Mouse (Mus musculus): ENCODE results near the gene Ephb2. TPM values are rescaled to one million over a fixed set of nuclear protein-coding genes. Genes with fewer than 3 reads are reported as not detected.

Gene Ephb2
- polyA plus RNA-seq, 1 experiment from 2014 or later, result 9.6 TPM

DNA sequence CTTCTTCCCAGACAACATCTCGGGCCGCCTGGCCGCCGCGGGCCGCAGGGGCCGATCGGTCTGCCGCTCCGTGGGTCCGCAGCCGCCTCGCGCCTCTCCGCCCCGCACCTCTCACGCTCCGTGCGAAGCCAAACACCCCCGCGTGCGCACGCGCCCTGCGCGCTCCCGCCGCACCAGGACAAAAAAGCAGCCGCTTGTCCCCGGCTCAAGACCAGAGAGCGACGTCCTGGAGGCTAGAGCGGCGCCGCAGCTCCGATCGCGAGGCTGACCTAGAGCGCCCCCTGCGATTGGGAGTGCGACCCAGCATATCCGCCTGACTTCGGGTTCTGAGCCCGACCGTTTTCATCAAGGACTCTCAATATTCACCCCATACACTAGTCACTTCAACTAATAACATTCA is 233.2 kb downstream of the Ephb2 start, which contains the start of gene Kdm1a:
Gene Kdm1a, minus strand, starts transcription at position 156 of the 400 bp plus-strand sequence.
- no peaks in the 10 kb centered on the region for H3K9me3 ChIP-seq (replicated peaks)
- peak; percentile 99 for DNase-seq (ENCODE audit: low spot score)
- peak within 1 kb of the TSS; percentile 100 for H3K4me3 ChIP-seq
- no peaks in the 10 kb centered on the region for H3K27me3 ChIP-seq (ENCODE audit: low read depth, poor library complexity, severe bottlenecking)
- H3K36me3 ChIP-seq, result peaks cover 26% of the 10 kb centered on the region
- WGBS, result under 1% methylated on average over 36 of the region's 45 CpGs
- H3K27ac ChIP-seq, result peak within 1 kb of the TSS; percentile 100
- peaks cover 12% of the 10 kb centered on the region for H3K4me1 ChIP-seq

DNA sequence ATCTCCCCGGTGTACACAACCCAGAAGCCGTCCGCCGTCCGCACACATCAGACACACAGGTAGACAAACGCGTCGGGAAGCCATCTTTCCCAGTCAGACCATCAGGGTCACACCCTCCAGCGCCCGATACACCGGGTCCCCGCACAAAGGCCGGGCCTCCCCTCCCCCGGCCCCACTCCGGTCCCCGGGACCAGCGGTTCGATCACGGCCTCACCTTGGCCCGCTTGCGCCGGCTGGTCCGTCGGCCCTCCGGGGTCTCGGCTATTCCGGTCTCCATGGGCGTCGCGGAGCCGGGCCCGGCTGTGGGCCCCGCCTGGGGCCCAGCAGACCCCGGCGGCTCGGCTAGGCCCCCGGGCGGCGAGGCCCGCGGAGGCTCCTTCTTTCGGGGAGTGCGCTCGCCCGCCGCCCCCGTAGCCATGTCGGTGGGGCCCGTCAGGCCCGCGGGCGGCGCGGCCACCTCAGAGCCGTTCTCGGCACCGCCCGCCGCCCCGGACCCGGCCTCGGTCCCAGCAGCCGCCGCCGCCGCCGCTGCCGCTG is 233.7 kb downstream of the Ephb2 start:
- Histone ChIP-seq H3K36me3 (peaks cover 26% of the 10 kb centered on the region), H3K4me3 (peak overlapping the region; percentile 100), H3K27me3 (ENCODE audit: low read depth, poor library complexity, severe bottlenecking) (no peaks in the 10 kb centered on the region), H3K9me3 (replicated peaks) (no peaks in the 10 kb centered on the region), H3K27ac (peak overlapping the region; percentile 100), H3K4me1 (peaks cover 12% of the 10 kb centered on the region)
- peak; percentile 79 for DNase-seq (ENCODE audit: low spot score)
- under 1% methylated on average over 68 of the region's 68 CpGs for WGBS

DNA sequence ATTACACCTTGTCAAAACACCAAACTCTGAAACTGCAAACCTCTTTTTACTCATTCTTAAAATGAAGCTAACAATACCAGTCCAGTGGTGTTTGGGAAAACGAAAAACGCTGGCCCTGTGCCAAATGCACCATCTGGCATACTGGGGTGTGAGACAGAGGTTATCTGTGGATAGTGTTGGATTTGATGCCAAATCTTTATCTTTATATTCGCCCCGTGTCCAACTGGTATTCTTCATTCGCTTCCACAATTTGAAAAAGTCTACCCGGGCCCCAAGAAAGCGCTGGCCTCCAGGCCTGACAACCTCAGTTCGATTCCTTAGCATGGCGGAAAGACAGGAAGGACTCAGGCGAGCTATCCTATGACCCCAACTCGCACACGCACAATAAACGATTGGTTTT is 234.3 kb downstream of the Ephb2 start:
- Histone ChIP-seq H3K36me3 (peaks cover 26% of the 10 kb centered on the region), H3K4me3 (peak overlapping the region; percentile 100), H3K27me3 (ENCODE audit: low read depth, poor library complexity, severe bottlenecking) (no peaks in the 10 kb centered on the region), H3K27ac (peak overlapping the region; percentile 100), H3K4me1 (peaks cover 12% of the 10 kb centered on the region), H3K9me3 (replicated peaks) (no peaks in the 10 kb centered on the region)
- WGBS, result 6% methylated on average over 13 of the region's 13 CpGs
- DNase-seq (ENCODE audit: low spot score), result peak; percentile 61

DNA sequence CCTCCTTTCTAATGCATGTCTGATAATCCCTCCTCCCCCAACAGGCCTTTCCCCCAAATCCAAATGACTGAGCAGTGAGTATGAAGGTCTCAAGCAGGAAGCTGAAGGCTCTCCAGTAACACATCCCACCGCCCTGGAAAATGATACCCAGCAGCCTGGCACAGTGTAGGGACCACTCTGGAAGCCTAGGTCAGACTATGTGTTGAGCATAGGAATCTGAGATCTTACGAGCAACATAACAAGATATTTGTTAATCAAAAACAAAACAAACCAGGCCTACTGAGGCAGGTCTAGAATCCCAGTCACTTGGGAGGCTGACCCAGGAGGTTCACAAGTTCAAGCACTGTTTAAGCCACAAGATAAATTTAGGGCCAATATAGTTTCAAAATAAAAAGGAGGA is 235.3 kb downstream of the Ephb2 start:
- Histone ChIP-seq H3K27me3 (ENCODE audit: low read depth, poor library complexity, severe bottlenecking) (no peaks in the 10 kb centered on the region), H3K4me3 (peak overlapping the region; percentile 100), H3K27ac (no peak overlapping the region), H3K4me1 (peaks cover 12% of the 10 kb centered on the region), H3K36me3 (peaks cover 26% of the 10 kb centered on the region), H3K9me3 (replicated peaks) (no peaks in the 10 kb centered on the region)
- no peak for DNase-seq (ENCODE audit: low spot score)
- 94% methylated on average over 2 of the region's 2 CpGs for whole genome bisulfite sequencing

DNA sequence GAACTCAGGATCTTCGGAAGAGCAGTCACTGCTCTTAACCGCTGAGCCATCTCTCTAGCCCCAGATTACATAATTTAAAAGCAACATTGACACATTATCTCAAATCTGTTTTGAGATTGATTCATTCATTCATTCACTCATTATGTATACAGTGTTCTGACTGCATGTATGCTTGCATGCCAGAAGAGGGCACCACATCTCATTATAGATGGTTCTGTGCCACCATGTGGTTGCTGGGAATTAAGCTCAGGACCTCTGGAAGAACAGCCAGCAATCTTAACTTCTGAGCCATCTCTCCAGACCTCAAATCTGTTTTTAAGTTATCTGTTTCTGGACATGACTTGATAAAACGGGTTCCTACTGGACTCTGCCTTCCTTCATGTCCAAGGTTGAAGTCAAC is 235.9 kb downstream of the Ephb2 start:
- H3K27me3 ChIP-seq (ENCODE audit: low read depth, poor library complexity, severe bottlenecking), result no peaks in the 10 kb centered on the region
- DNase-seq (ENCODE audit: low spot score), result no peak
- no peaks in the 10 kb centered on the region for H3K9me3 ChIP-seq (replicated peaks)
- WGBS, result 97% methylated on average over 3 of the region's 3 CpGs
- H3K4me3 ChIP-seq, result no peak overlapping the region
- no peak overlapping the region for H3K27ac ChIP-seq
- H3K4me1 ChIP-seq, result peaks cover 12% of the 10 kb centered on the region
- H3K36me3 ChIP-seq, result peaks cover 26% of the 10 kb centered on the region

DNA sequence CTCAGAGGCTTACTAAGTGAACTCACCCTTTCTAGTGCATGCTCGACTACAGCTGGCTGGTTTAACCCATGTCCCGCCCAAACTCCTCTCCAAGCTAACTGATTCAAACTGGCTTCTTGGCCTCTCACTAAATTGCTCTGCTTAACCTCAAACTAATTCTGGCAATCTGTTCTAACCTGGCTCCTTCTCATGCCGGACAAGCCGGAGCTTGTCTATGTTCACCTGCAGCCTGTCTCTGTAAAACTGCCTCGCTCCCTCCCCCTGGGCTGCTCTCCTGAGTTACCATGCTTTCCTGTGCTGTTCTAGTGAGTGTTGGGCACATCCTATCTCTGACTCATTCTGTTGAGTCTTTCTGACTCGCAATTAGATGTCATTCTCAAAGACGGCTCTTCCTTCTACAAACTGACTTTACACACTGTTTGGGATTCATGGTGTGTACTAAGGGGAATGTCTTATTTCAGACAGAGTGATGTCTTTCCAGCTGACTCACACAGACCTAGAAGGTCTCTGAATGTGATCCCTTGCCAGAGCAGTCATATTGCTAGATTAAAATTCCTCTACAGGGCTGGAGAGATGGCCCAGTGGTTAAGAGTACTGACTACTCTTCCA is 237.4 kb downstream of the Ephb2 start:
- 92% methylated on average over 7 of the region's 7 CpGs for WGBS
- Histone ChIP-seq H3K27ac (no peak overlapping the region), H3K4me1 (peaks cover 12% of the 10 kb centered on the region)

More for the DNA sequence above, 237.4 kb downstream of the Ephb2 start:
- Histone ChIP-seq H3K9me3 (replicated peaks) (no peaks in the 10 kb centered on the region), H3K36me3 (peaks cover 31% of the 10 kb centered on the region), H3K4me3 (no peak overlapping the region), H3K27me3 (ENCODE audit: low read depth, poor library complexity, severe bottlenecking) (no peaks in the 10 kb centered on the region)
- no peak for DNase-seq (ENCODE audit: low spot score)

Small RNAs within 50 kb of the gene (microRNA-seq; reads per million reads assigned to microRNA genes)
- not detected for gene Gm22180

Other genes with a start within 250 kb of the Ephb2 start
- 58.7 and 62.0 TPM in 2 replicates for gene Kdm1a, start 233.3 kb downstream of the Ephb2 start, polyA plus RNA-seq (2016; fragmentation: Nextera tagmentation; extraction: Ambion mirVana)
- not detected in 2 replicates for gene Tex46, start 225.6 kb downstream of the Ephb2 start, polyA plus RNA-seq (2016; fragmentation: Nextera tagmentation; extraction: Ambion mirVana)
- not detected in 2 replicates for gene Lactbl1, start 213.4 kb downstream of the Ephb2 start, polyA plus RNA-seq (2016; fragmentation: Nextera tagmentation; extraction: Ambion mirVana)
- gene C1qb, start 50.2 kb upstream of the Ephb2 start, polyA plus RNA-seq (2016; fragmentation: Nextera tagmentation; extraction: Ambion mirVana), result 10.6 TPM in 2 replicates
- gene C1qc, start 57.1 kb upstream of the Ephb2 start, polyA plus RNA-seq (2016; fragmentation: Nextera tagmentation; extraction: Ambion mirVana), result 2.8 and 5.9 TPM in 2 replicates
- 2.4 and 3.8 TPM in 2 replicates for gene C1qa, start 62.8 kb upstream of the Ephb2 start, polyA plus RNA-seq (2016; fragmentation: Nextera tagmentation; extraction: Ambion mirVana)
- gene Epha8, start 120.8 kb upstream of the Ephb2 start, polyA plus RNA-seq (2016; fragmentation: Nextera tagmentation; extraction: Ambion mirVana), result 0.29 and 0.55 TPM in 2 replicates
- gene Zbtb40, start 212.8 kb upstream of the Ephb2 start, polyA plus RNA-seq (2016; fragmentation: Nextera tagmentation; extraction: Ambion mirVana), result 6.7 and 7.2 TPM in 2 replicates